Mouse (Mus musculus): ENCODE data around the gene Dusp1. TPM values are rescaled to one million over a fixed set of nuclear protein-coding genes. Genes with fewer than 3 reads are reported as not detected.

Gene Dusp1
- polyA plus RNA-seq, 1 experiment, result 32.2 TPM

DNA sequence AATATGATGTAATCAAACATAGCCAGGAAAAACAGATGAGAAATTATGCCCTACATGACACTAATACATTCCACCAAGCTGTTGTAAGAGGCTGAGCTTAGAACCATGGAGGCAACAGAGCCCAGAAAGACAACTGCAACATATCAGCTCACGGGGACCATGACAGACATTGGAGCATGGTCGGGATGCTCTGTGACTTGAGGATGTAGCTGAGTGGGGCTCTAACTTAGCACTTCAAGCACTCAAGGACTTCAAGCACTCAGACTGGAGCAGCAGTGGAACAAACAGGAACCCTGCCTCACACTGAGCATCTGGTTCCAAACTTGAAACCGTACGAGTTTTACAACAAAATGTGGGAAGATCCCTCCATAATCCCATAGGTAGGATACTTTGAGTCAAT is 46.3 kb downstream of the Dusp1 start:
- Histone ChIP-seq H3K4me1 (ENCODE audit: control insufficient read depth, insufficient read depth, low read length) (peaks cover 56% of the 10 kb centered on the region), H3K27ac (ENCODE audit: insufficient read depth, low read depth, low read length) (no peak overlapping the region), H3K4me3 (ENCODE audit: insufficient read depth, low read length) (no peak overlapping the region)
- TF ChIP-seq CTCF (IDR thresholded peaks at IDR 0.05; ENCODE audit: low read depth, low read length) (no peak), POLR2A (IDR thresholded peaks at IDR 0.05; ENCODE audit: borderline replicate concordance, low read depth, low read length) (no peak)

DNA sequence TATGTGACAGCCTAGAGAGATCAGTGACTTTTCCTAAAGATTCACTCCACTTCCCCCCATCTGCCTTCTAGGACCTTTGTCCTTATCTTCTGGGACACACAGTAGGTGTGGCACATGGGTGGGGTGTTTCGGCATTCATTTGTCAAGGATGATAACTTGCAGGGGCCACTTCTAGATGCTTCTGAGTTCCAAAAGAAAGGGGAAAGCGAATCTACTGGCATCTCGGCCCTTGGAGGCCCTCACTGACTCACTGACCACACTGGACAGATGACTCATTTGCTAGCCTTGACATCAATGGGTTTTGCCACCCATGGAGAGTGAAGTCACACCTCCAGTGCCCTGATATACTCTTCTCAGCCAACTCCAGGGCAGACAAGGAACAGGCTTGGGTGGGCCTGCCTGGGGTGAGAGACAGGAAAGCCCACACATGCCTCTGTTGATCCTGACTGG is 47.3 kb downstream of the Dusp1 start:
- Histone ChIP-seq H3K4me3 (ENCODE audit: insufficient read depth, low read length) (peak overlapping the region; percentile 2; the same call in 1 of the 2 replicates), H3K4me1 (ENCODE audit: control insufficient read depth, insufficient read depth, low read length) (peaks cover 64% of the 10 kb centered on the region), H3K27ac (ENCODE audit: insufficient read depth, low read depth, low read length) (peak overlapping the region; percentile 48)
- TF ChIP-seq CTCF (IDR thresholded peaks at IDR 0.05; ENCODE audit: low read depth, low read length) (no peak), POLR2A (IDR thresholded peaks at IDR 0.05; ENCODE audit: borderline replicate concordance, low read depth, low read length) (no peak)

GRCm38 (mm10) chr17:26513459-26514290 is 48.3 kb downstream of the Dusp1 start:
- no peak overlapping the region for H3K4me3 ChIP-seq (ENCODE audit: insufficient read depth, low read length)
- peaks cover 65% of the 10 kb centered on the region for H3K4me1 ChIP-seq (ENCODE audit: control insufficient read depth, insufficient read depth, low read length)
- TF ChIP-seq CTCF (IDR thresholded peaks at IDR 0.05; ENCODE audit: low read depth, low read length) (no peak), POLR2A (IDR thresholded peaks at IDR 0.05; ENCODE audit: borderline replicate concordance, low read depth, low read length) (no peak)
- peak overlapping the region; percentile 57 for H3K27ac ChIP-seq (ENCODE audit: insufficient read depth, low read depth, low read length)

DNA sequence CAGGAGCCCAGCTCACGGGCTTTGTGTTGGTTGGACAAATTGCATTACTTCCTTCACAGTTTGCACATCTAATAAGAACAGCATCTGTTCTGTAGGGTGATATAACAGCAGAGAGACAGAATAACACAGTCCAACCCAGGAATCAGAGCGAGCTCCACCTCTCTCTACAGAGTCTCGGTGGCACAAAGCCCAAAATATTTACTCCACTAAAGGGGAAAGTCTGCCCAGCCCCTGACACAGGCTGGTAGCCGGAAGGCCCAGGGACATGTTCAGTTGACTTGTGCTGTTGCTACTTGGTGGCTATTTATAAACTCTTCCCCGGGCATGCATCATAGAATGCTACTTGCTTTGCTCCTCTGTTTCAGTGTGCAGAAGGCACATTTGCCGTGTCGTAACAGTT is 49.0 kb downstream of the Dusp1 start:
- peak overlapping the region; percentile 57 for H3K27ac ChIP-seq (ENCODE audit: insufficient read depth, low read depth, low read length)
- no peak overlapping the region for H3K4me3 ChIP-seq (ENCODE audit: insufficient read depth, low read length)
- H3K4me1 ChIP-seq (ENCODE audit: control insufficient read depth, insufficient read depth, low read length), result peaks cover 60% of the 10 kb centered on the region
- TF ChIP-seq POLR2A (IDR thresholded peaks at IDR 0.05; ENCODE audit: borderline replicate concordance, low read depth, low read length) (no peak), CTCF (IDR thresholded peaks at IDR 0.05; ENCODE audit: low read depth, low read length) (no peak)

- Histone ChIP-seq H3K4me3 (ENCODE audit: insufficient read depth, low read length) (no peak overlapping the region), H3K27ac (ENCODE audit: insufficient read depth, low read depth, low read length) (peak overlapping the region; percentile 57), H3K4me1 (ENCODE audit: control insufficient read depth, insufficient read depth, low read length) (peaks cover 57% of the 10 kb centered on the region)
- TF ChIP-seq POLR2A (IDR thresholded peaks at IDR 0.05; ENCODE audit: borderline replicate concordance, low read depth, low read length) (no peak), CTCF (IDR thresholded peaks at IDR 0.05; ENCODE audit: low read depth, low read length) (no peak)
These were observed 49.8 kb downstream of the Dusp1 start for GRCm38 (mm10) chr17:26511816-26512774.

- no peak for TF ChIP-seq POLR2A (IDR thresholded peaks at IDR 0.05; ENCODE audit: borderline replicate concordance, low read depth, low read length)
- TF ChIP-seq CTCF (IDR thresholded peaks at IDR 0.05; ENCODE audit: low read depth, low read length), result no peak
- Histone ChIP-seq H3K27ac (ENCODE audit: insufficient read depth, low read depth, low read length) (no peak overlapping the region), H3K4me1 (ENCODE audit: control insufficient read depth, insufficient read depth, low read length) (peaks cover 65% of the 10 kb centered on the region), H3K4me3 (ENCODE audit: insufficient read depth, low read length) (no peak overlapping the region)
These were observed 50.7 kb downstream of the Dusp1 start for GRCm38 (mm10) chr17:26511256-26511655.

DNA sequence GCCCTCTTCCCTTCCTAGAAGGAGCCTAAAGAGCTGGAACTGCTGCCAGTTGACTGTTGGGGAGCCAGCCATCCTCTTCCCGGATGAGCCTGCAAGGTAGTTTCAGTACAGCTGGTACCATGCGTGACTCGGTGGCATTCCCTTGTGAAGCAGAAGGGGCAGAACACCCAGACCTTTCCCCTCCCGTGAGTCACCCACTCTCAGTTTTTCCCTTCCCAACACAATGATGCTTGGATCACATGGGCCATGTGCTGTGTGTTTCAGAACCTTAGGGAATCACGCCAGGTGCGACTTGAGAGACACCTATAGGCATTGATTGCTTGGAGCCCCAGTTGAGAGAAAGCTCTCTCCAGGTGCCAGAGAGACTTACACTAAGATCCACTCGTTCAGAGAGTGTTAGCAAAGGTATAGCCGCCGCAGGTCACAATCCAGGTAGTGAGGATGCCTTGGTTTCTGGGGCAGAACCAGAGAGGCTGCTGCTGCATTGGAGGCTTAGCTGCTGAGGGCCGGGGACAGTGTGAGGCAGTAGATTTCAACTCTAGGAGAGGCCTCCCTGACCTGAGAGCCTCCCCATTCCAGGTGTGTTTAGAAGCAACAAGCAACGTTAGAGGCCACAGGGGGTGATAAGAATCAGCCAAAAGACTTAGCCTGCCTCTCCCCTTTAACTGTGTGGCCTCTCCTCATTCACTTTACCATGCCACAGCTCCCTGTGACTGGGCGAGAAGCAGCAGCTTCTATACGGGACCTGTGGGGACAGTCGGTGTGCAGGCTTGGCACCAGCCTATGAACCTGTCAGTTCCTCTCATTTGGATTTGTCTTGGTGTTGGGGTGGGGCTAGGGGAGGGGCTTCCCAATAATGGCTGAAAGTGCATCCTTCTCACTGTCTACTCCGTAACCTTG is 51.5 kb downstream of the Dusp1 start:
- no peak overlapping the region for H3K4me3 ChIP-seq (ENCODE audit: insufficient read depth, low read length)
- TF ChIP-seq CTCF (IDR thresholded peaks at IDR 0.05; ENCODE audit: low read depth, low read length) (no peak), POLR2A (IDR thresholded peaks at IDR 0.05; ENCODE audit: borderline replicate concordance, low read depth, low read length) (no peak)
- H3K27ac ChIP-seq (ENCODE audit: insufficient read depth, low read depth, low read length), result no peak overlapping the region
- peaks cover 65% of the 10 kb centered on the region for H3K4me1 ChIP-seq (ENCODE audit: control insufficient read depth, insufficient read depth, low read length)

- peak; percentile 84 for TF ChIP-seq CTCF (IDR thresholded peaks at IDR 0.05; ENCODE audit: low read depth, low read length)
- TF ChIP-seq POLR2A (IDR thresholded peaks at IDR 0.05; ENCODE audit: borderline replicate concordance, low read depth, low read length), result no peak
- Histone ChIP-seq H3K4me3 (ENCODE audit: insufficient read depth, low read length) (peak overlapping the region; percentile 68), H3K4me1 (ENCODE audit: control insufficient read depth, insufficient read depth, low read length) (peaks cover 58% of the 10 kb centered on the region), H3K27ac (ENCODE audit: insufficient read depth, low read depth, low read length) (peak overlapping the region; percentile 76)
These were observed 52.8 kb downstream of the Dusp1 start for GRCm38 (mm10) chr17:26508961-26509771.

Measured in bone marrow macrophage, adult 2 months (primary cell).